Mouse (Mus musculus) lung, postnatal 0 days (tissue): ENCODE measurements at regions not wholly inside any gene's neighbourhood (a gene's known extent, or its start where the extent isn't known, plus 50 kb on each side); places are given as distances from the start of the nearest gene placed in this dataset.
"Not testable (repeated sequence)": the region's sequence is repeated elsewhere in the genome, so short reads cannot be mapped to it uniquely, and the experiment has no call there.

Source experiments
- ATAC-seq: fragments of 200-750 bp; cut with Nextera tagmentation; 2 replicates; pipeline ENCODE4 v1.8.0; 2017; ENCODE audit warnings: moderate library complexity
- DNase-seq: peaks from one replicate; pipeline ENCODE4 v3.0.0-alpha.2; 2016; ENCODE audit warnings: low spot score
- H3K27ac ChIP-seq: fragments of 300-500 bp; sonication (generic); 2 replicates; pipeline ENCODE4 v1.5.1; 2014; ENCODE audit warnings: antibody characterized with exemption, mild to moderate bottlenecking, low read length, mixed read lengths
- H3K27me3 ChIP-seq: fragments of 300-500 bp; sonication (generic); replicated peaks from 2 replicates; pipeline ENCODE4 v1.6.1; 2014; ENCODE audit warnings: low read length, mixed read lengths; ENCODE audit not compliant: insufficient read depth
- H3K36me3 ChIP-seq: fragments of 300-500 bp; sonication (generic); 2 replicates; pipeline ENCODE4 v1.6.1; 2014; ENCODE audit warnings: low read length, mixed read lengths; ENCODE audit not compliant: insufficient read depth
- H3K4me1 ChIP-seq: fragments of 300-500 bp; sonication (generic); 2 replicates; pipeline ENCODE4 v1.6.1; 2014; ENCODE audit warnings: antibody characterized with exemption, low read depth, low read length, mixed read lengths; ENCODE audit not compliant: insufficient read depth
- H3K4me2 ChIP-seq: fragments of 300-500 bp; sonication (generic); replicated peaks from 2 replicates; pipeline ENCODE4 v1.6.1; 2014; ENCODE audit warnings: low read depth, mild to moderate bottlenecking, low read length, moderate library complexity, mixed read lengths
- H3K4me3 ChIP-seq: fragments of 300-500 bp; sonication (generic); 2 replicates; pipeline ENCODE4 v1.5.1; 2014; ENCODE audit warnings: low read depth, low read length
- H3K9ac ChIP-seq: fragments of 300-500 bp; sonication (generic); replicated peaks from 2 replicates; pipeline ENCODE4 v1.6.1; 2014; ENCODE audit warnings: low read depth, mild to moderate bottlenecking
- H3K9me3 ChIP-seq: fragments of 300-500 bp; sonication (generic); 2 replicates; pipeline ENCODE4 v1.6.1; 2016; ENCODE audit warnings: low read length, mixed read lengths
- CTCF ChIP-seq: IDR thresholded peaks from 2 replicates; pipeline ENCODE4 v1.5.1; 2016; ENCODE audit warnings: antibody characterized with exemption, mild to moderate bottlenecking
- EP300 ChIP-seq: IDR thresholded peaks from 2 replicates; pipeline ENCODE4 v1.6.1; 2016; ENCODE audit warnings: antibody characterized with exemption, mild to moderate bottlenecking, control low read depth
- WGBS: fragments of 180-500 bp; shearing (Covaris S2); extraction: QIAGEN DNeasy Blood & Tissue Kit; methylation state at CpG from one replicate; pipeline ENCODE4 v1.1.7; 2014; 5-methylcytosine and 5-hydroxymethylcytosine counted together

DNA sequence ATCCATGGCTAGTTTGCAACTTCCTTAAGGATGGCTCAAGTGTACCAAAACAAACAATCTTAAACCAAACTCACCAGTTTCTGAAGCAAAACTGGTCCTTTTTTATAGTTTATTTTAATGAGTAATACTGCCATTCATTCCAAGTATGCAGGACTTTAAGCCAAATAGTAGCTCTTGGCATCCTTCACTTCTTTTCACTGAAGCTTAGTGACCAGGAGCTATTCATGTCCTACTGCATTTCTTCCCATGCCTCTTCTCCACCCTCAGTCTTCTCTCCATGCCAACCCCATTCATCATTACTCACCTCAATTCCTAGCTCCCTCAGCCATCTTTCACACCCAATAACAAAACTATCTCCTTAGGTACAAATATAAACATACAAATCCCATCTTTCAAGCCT is 144.6 kb upstream of the Nhs start:
- no peaks in the 10 kb centered on the region for H3K27me3 ChIP-seq
- H3K4me1 ChIP-seq = no peaks in the 10 kb centered on the region
- no peak overlapping the region for H3K4me3 ChIP-seq
- no peak overlapping the region for H3K9ac ChIP-seq
- DNase-seq = no peak
- no peak overlapping the region for H3K4me2 ChIP-seq
- no peaks in the 10 kb centered on the region for H3K9me3 ChIP-seq
- no peak overlapping the region for H3K27ac ChIP-seq
- no peak for TF ChIP-seq EP300
- TF ChIP-seq CTCF = no peak
- ATAC-seq = no peak
- no peaks in the 10 kb centered on the region for H3K36me3 ChIP-seq

DNA sequence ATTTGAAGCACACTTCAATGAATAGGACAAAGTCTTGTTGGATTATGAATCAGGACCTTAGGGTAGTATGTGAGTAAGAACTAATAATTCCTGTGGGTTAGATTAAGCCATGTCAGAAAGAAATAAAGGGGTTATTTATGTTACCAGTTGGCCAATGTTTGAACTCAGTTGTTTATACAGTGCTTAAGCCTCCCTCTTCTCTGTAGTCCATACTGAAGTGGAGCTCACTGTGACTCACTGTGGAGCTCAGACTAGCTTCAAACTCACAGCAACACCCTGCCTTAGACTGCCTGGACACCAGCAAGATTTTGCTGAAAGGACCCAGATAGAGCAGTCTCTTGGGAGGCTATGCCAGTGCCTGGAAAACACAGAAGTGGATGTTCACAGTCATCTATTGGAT is 143.3 kb upstream of the Nhs start:
- Histone ChIP-seq H3K4me2 (no peak overlapping the region), H3K4me1 (no peaks in the 10 kb centered on the region), H3K9me3 (no peaks in the 10 kb centered on the region), H3K27me3 (no peaks in the 10 kb centered on the region), H3K36me3 (no peaks in the 10 kb centered on the region), H3K27ac (no peak overlapping the region), H3K4me3 (no peak overlapping the region), H3K9ac (no peak overlapping the region)
- ATAC-seq (no peak), DNase-seq (peak; percentile 23)
- no peak for TF ChIP-seq EP300
- TF ChIP-seq CTCF = no peak

DNA sequence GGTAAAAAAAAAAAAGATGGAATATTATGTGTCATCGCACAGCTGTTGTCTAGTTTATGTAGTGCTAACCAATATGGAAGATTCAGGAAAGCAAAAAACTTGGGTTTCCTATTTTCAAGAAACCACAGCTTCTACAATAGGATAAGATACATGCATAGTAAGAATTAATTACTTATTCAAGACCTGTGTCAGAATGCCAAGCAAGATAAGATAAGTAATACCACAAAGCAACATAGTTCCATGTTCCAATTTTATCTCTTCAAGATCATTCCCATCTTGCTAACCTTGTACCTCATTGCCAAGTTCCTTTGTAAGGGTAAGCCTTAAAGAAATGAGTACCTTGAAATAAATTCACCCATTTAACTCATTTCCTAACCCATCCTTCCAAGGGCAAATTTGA is 131.7 kb upstream of the Nhs start:
- Histone ChIP-seq H3K27ac (no peak overlapping the region), H3K4me2 (no peak overlapping the region), H3K9me3 (no peaks in the 10 kb centered on the region), H3K4me1 (no peaks in the 10 kb centered on the region), H3K36me3 (no peaks in the 10 kb centered on the region), H3K9ac (no peak overlapping the region), H3K27me3 (no peaks in the 10 kb centered on the region), H3K4me3 (no peak overlapping the region)
- no peak for ATAC-seq
- 96% methylated on average over 1 of the region's 1 CpGs for WGBS
- TF ChIP-seq EP300 (no peak), CTCF (no peak)
- no peak for DNase-seq

DNA sequence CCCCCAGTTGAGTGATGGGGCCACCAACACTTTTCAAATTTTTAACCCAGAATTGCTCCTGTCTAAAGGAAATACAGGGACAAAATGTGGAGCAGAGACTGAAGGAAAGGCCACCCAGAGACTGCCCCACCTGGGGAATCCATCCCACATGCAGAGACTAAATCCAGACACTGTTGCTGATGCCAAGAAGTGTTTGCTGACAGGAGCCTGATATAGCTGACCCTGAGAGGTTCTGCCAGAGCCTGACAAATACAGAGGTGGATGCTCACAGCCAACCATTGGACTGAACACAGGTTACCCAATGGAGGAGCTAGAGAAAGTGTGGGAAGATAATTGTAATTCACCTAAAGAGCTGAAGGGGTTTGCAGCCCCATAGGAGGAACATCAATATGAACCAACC is 126.6 kb upstream of the Nhs start:
- not testable (repeated sequence) for H3K4me3 ChIP-seq, ATAC-seq, DNase-seq, H3K27ac ChIP-seq, H3K27me3 ChIP-seq, H3K36me3 ChIP-seq, H3K9me3 ChIP-seq, H3K4me2 ChIP-seq, H3K9ac ChIP-seq, H3K4me1 ChIP-seq

DNA sequence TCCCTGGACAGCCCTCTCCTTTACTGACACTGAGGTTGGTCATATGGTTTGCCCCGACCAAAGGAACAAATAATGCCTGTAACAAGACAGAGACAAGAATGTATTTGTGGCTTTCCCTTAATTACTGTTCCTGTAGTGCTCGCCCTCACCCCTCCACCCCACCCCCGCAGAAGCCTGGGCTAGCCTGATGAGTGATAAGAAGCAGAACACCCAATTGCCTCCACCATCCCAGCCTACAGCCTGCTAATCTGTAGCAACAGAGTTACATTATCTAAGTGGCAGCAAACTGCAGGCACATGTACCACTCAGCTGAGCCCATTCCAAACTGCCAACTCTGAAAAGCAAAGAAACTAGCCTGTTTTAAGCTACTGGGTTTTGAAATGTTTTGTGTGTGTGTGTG is 124.7 kb upstream of the Nhs start:
- H3K4me3 ChIP-seq = no peak overlapping the region
- ATAC-seq (no peak), DNase-seq (no peak)
- TF ChIP-seq CTCF = no peak
- no peak for TF ChIP-seq EP300
- no peak overlapping the region for H3K9ac ChIP-seq
- no peaks in the 10 kb centered on the region for H3K36me3 ChIP-seq
- H3K27ac ChIP-seq = no peak overlapping the region
- no peaks in the 10 kb centered on the region for H3K9me3 ChIP-seq
- H3K4me1 ChIP-seq = no peaks in the 10 kb centered on the region
- 49% methylated on average over 3 of the region's 3 CpGs for WGBS
- H3K27me3 ChIP-seq = no peaks in the 10 kb centered on the region
- no peak overlapping the region for H3K4me2 ChIP-seq

DNA sequence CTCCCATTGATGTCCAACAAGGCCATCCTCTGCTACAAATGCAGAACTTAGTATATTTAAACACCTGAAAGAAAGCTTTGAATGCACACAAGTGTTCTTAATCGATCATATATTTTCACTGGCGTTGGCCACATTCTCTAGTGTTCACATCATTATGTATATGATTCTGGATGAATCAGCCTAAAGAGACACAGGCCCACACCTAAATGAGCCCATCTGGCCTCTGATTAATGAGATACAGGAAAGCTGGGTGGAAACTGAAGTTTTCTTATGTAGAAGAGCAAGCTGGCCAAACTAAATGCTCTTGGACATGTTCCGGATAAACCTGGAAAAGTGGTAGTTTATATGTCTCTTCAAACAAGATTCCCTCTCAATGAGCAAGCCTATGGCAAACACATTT is 123.2 kb upstream of the Nhs start:
- no peak for TF ChIP-seq EP300
- TF ChIP-seq CTCF = no peak
- H3K9me3 ChIP-seq = no peaks in the 10 kb centered on the region
- H3K4me3 ChIP-seq = no peak overlapping the region
- 93% methylated on average over 3 of the region's 3 CpGs for WGBS
- H3K9ac ChIP-seq = no peak overlapping the region
- DNase-seq (no peak), ATAC-seq (no peak)
- H3K36me3 ChIP-seq = no peaks in the 10 kb centered on the region
- H3K27ac ChIP-seq = no peak overlapping the region
- no peaks in the 10 kb centered on the region for H3K4me1 ChIP-seq
- H3K4me2 ChIP-seq = no peak overlapping the region
- H3K27me3 ChIP-seq = no peaks in the 10 kb centered on the region

DNA sequence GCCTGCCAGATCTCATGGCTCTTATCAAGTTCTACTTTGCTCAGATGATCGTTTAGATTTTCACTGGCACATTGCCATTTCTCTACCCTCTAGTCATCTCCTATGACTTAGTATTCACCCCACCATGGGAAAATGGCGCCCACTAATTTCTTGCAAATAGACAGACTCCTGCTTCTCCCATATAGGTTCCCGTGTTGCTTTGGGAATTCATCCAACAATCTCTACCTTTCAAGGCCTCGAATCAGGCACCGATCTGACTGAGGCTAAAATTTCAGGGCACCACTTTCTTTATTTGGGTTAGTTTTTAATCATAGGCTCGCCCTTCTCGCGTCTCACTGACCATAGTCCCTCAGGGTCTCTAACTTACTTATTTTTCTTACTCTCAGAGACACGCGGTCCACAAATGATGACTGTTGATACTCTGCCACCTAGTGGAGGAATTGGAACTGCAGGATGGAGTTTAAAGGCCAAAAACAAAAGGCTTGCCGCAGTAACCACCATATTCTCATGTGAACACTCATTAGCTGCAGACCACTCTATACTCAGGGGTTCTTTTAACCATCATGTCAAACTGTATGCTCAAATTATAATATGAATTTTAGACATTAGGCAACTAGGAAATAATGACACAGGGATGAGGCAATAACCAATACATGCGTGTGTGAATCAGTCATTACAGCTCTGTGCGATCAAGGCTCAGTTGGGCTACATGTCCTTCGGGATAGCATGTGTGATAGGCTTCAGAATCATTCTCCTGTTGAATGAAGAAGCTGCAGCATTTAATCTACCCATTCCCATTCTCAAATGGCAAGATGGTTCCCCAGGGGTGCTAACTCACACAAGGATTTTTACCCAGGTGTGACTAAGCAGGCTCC is 119.5 kb upstream of the Nhs start:
- H3K4me3 ChIP-seq = no peak overlapping the region
- peak; percentile 17 for DNase-seq
- TF ChIP-seq EP300 (no peak), CTCF (peak; percentile 78)
- H3K4me1 ChIP-seq = no peaks in the 10 kb centered on the region
- WGBS = 51% methylated on average over 14 of the region's 14 CpGs
- H3K27ac ChIP-seq = no peak overlapping the region
- ATAC-seq = no peak; the same call in 1 of the 2 replicates
- H3K9ac ChIP-seq = no peak overlapping the region
- H3K36me3 ChIP-seq = no peaks in the 10 kb centered on the region
- H3K9me3 ChIP-seq = no peaks in the 10 kb centered on the region
- no peak overlapping the region for H3K4me2 ChIP-seq
- H3K27me3 ChIP-seq = no peaks in the 10 kb centered on the region
